Mouse (Mus musculus) frontal cortex, postnatal 25 days (tissue): ENCODE measurements around the gene Nap1l4.

Experiments
- DNase-seq, 2 experiments: peaks; one replicate each; pipeline ENCODE4 v3.0.0; 2022; ENCODE audit warnings: low spot score in 2 of 2

Nap1l4 gene

GRCm38 (mm10) chr7:143480498-143480897 is 68.4 kb downstream of the Nap1l4 start:
- peak in 1 of 2 experiments; percentile 27 for DNase-seq

DNA sequence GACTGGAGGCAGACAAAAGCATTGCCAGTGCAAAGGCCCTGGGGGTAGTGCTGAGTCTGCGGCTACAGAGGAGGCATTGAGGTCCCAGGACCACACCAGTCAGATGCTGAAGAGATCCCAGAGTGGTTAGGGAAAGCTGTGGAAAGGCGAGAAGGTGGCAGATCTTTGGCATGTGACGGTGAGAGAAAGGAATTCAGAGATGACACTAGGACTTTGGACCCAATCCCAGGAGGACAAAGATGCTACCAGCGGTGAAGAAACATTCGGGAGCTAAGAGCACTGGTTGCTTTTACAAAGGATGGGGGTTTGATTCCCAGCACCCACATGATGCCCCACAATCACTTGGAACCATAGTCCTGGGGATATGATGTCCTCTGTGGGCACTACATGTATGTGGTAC is 71.1 kb downstream of the Nap1l4 start:
- no peak for DNase-seq

- no peak for DNase-seq
These were observed 72.1 kb downstream of the Nap1l4 start for GRCm38 (mm10) chr7:143476702-143477335.

DNA sequence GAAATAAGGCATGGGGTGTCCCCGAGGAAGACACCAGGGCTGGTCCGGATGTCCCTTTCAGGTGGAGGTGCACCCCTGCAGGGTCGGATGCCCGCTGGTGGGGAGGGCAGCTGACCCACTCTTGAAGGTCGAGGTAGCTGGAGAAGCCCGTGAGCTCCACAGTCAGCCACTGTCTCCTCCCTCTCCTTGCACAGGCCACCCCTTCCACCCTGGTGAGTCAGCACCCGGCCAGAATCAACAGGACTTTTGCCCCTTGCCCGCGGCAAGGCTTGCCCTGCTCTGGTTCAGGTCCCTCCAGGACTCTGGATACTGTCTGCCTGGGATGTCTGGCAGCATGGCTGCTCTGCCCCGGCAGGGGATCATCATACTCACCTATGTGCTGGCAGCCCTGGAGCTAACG is 73.0 kb downstream of the Nap1l4 start:
- no peak for DNase-seq

DNA sequence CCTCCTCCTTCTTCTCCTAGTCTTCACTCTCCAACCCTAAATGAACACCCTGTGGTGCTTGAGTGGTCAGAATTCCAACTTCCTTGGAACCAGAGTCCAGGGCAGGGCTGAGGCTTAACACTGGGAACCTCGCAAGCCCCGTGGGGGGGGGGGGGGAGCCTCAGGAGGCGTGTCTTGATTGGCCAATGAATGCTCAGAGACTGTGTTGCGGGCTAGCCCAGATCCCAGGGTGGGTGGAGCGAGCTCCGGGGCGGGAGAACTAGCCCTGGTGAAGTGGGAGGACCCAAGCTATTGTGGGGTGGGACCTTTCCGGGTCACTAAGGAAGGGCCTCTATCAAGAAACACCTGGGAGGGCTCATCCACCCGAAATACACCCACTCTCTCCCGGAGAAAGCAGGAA is 74.1 kb downstream of the Nap1l4 start:
- DNase-seq, result no peak

GRCm38 (mm10) chr7:143473347-143474101 is 75.4 kb downstream of the Nap1l4 start, which contains the start of gene Slc22a18:
Slc22a18 (plus strand) TSS chr7:143473736.
- no peak for DNase-seq

DNA sequence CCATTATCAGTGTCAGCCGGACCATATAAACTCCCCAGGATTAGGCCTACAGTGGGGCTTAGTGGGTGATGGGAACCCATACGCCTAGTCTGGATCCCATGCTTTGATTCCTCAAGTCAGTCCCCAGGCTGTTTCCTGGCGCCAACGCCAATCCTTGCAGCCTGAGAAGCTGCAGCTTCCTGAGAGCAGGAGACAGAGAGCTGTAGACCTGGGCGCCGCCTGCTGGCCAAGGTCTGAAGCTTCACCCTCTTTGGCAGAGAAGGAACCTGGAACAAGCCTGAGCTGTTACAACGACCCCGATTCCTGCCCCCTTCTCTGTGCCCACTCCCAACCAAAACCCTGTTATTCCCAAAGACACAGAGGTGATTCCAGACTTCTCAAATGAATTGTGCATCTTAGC is 79.0 kb downstream of the Nap1l4 start:
- DNase-seq, result peak; percentile 51 to 57

- no peak for DNase-seq
These were observed 81.2 kb downstream of the Nap1l4 start for GRCm38 (mm10) chr7:143467714-143468113.

- peak; percentile 76 to 79 for DNase-seq
These were observed 82.7 kb downstream of the Nap1l4 start for GRCm38 (mm10) chr7:143466099-143466677.

GRCm38 (mm10) chr7:143464811-143465560 is 83.9 kb downstream of the Nap1l4 start:
- DNase-seq, result no peak

DNA sequence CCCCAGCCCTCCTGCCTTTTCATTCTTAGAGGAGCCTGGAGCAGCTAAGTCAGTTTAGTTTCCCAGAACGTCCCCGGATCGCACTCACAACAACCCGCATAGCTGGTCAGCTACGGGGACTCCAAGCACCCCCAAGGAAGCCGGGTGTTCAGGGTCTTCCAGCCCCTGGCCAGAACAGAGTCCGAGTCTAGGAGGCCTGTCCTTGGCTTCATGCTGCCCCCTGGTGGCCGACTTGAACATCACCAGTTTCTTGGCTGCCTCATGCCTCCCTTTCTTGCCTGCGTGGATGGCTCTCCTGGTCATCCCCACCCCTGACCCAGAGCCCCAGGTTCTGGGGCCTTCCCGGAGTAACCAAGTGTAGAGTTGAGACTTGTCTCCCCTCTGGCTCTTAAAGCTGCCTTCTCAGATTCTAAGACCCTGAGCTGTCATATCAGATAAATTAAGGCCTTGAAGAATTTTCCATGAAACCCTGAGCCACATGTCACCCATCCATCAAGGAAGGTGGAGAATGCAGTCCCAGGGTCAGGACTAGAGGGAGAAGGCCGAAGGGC is 85.0 kb downstream of the Nap1l4 start:
- DNase-seq, result peak; percentile 58 to 65
